Mouse (Mus musculus) G1E-ER4 (cell line): ENCODE results near the gene Dusp9. TPM values are rescaled to one million over a fixed set of nuclear protein-coding genes. Genes with fewer than 3 reads are reported as not detected.

ENCODE experiments used
- GATA1 ChIP-seq: IDR thresholded peaks from one replicate; pipeline ENCODE4 v1.8.0; 2012; ENCODE audit warnings: low read length, inconsistent platforms
- polyA plus RNA-seq: library from polyadenylated mRNA; stranded (reverse); fragments of >175 nt; gene quantifications from 2 replicates; pipeline ENCODE4 v1.2.3, GENCODE M21; 2012

Dusp9 gene
- polyA plus RNA-seq, 1 experiment: 0.06 TPM

- no peak for TF ChIP-seq GATA1
Measured at GRCm38 (mm10) chrX:73655529-73655928, 16.3 kb downstream of the Dusp9 start.

- no peak for TF ChIP-seq GATA1
Measured at GRCm38 (mm10) chrX:73658391-73658790, 19.2 kb downstream of the Dusp9 start.

- no peak for TF ChIP-seq GATA1
Measured at GRCm38 (mm10) chrX:73658936-73659574, 19.8 kb downstream of the Dusp9 start.

- no peak for TF ChIP-seq GATA1
Measured at GRCm38 (mm10) chrX:73659575-73660283, 20.5 kb downstream of the Dusp9 start, which contains the start of gene Pnck. Pnck (minus strand) TSS chrX:73660117.

GRCm38 (mm10) chrX:73660284-73660665 lies 21.1 kb downstream of the Dusp9 start:
- no peak for TF ChIP-seq GATA1

- TF ChIP-seq GATA1: no peak
Measured at GRCm38 (mm10) chrX:73663143-73663542, 23.9 kb downstream of the Dusp9 start.

- TF ChIP-seq GATA1: no peak
Measured at GRCm38 (mm10) chrX:73672031-73672431, 32.8 kb downstream of the Dusp9 start.

GRCm38 (mm10) chrX:73672879-73673618 lies 33.8 kb downstream of the Dusp9 start, which contains the start of gene Slc6a8:
Slc6a8 (plus strand) TSS chrX:73673150.
- no peak for TF ChIP-seq GATA1

- no peak for TF ChIP-seq GATA1
Measured at GRCm38 (mm10) chrX:73673619-73673967, 34.4 kb downstream of the Dusp9 start.

- no peak for TF ChIP-seq GATA1
Measured at GRCm38 (mm10) chrX:73673968-73674661, 34.9 kb downstream of the Dusp9 start.

GRCm38 (mm10) chrX:73675231-73675630 lies 36.0 kb downstream of the Dusp9 start:
- TF ChIP-seq GATA1: no peak

GRCm38 (mm10) chrX:73676668-73677067 lies 37.4 kb downstream of the Dusp9 start:
- TF ChIP-seq GATA1: no peak

GRCm38 (mm10) chrX:73684156-73684555 lies 44.9 kb downstream of the Dusp9 start:
- TF ChIP-seq GATA1: no peak

- no peak for TF ChIP-seq GATA1
Measured at GRCm38 (mm10) chrX:73684978-73685377, 45.8 kb downstream of the Dusp9 start.

GRCm38 (mm10) chrX:73685629-73686028 lies 46.4 kb downstream of the Dusp9 start:
- no peak for TF ChIP-seq GATA1
